Mouse (Mus musculus): ENCODE results near the gene Atg16l1.

The Atg16l1 gene

DNA sequence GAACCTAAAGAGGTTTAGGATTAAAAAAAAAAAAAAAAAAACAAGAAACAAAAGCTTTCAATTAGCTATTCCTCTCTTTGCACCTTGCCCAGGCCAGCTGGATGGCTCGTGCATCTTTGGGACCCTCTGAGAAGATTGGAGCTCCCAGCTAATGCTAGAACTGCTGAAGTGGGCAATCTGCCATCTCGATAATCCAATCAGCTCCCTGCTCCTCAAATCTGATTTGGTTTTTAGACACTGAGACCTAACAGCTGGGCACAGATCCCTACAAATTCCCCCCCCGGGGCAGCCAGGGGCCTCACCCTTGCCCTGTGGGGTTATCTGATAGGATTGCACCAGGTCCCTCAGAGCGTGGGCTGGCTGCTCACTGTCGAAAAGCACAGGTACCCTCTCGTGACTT is 47.9 kb downstream of the Atg16l1 start, which contains the start of gene Sag:
Sag (plus strand) TSS at position 105 of the 400 bp plus-strand sequence.
- TF ChIP-seq GATA4 (IDR thresholded peaks at IDR 0.05; ENCODE audit: insufficient replicate concordance, low read length) = no peak

DNA sequence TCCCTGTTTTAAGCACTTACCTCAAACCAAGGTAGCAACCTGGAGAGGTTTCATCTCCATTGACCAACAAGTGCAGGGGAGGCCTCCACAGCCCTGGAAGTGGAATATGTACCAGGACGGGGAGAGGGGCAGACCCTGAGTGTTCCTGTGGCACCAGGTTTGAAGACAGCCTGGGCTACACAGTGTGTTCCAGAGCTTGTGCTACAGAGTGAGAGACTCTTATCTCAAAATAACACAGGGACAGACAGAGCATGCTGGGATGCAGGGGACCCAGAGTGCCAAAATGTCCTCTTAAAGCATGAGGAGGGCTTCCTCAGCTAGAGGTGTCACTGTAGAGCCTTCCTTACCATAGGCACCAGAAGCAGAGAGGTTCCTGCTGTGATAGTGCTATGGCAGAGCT is 52.1 kb downstream of the Atg16l1 start:
- no peak for TF ChIP-seq GATA4 (IDR thresholded peaks at IDR 0.05; ENCODE audit: insufficient replicate concordance, low read length)

DNA sequence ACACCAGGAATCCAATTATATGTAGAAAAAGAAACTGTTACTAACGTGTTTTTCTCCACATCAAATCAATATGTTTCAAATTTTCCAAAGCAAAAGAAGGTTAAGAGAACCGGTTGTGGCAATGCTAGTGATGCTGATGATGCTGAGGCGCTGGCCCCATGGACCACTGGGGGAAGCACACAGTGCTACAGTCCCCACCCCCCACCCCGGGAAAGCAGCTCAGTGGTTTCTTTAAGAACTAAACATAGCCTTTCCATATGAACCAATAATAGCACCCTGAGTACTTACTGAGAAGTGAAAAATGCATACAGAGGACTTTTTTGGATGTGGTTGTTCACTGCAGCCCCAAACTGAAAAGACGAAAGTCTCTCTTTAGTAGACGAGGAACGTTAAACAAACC is 55.7 kb downstream of the Atg16l1 start:
- TF ChIP-seq GATA4 (IDR thresholded peaks at IDR 0.05; ENCODE audit: insufficient replicate concordance, low read length) = no peak

DNA sequence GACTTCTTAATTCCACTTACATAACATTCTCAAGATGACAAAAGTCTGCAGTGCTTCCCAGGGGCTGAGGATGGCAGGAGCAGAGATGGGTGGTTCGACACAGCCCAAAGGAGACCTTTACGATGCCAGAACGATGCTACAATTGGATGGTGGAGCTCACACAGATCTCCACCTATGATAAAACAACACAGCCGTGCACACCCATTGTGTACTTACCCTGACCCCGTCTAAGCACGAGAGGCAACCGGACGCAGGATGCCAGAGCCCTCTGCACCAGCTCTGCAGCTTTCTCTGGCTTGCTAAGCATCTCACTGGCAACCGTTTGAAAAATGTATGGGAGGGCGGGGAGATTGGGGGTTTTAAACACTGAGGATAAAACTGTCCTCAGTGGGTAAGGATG is 56.4 kb downstream of the Atg16l1 start:
- no peak for TF ChIP-seq GATA4 (IDR thresholded peaks at IDR 0.05; ENCODE audit: insufficient replicate concordance, low read length)

DNA sequence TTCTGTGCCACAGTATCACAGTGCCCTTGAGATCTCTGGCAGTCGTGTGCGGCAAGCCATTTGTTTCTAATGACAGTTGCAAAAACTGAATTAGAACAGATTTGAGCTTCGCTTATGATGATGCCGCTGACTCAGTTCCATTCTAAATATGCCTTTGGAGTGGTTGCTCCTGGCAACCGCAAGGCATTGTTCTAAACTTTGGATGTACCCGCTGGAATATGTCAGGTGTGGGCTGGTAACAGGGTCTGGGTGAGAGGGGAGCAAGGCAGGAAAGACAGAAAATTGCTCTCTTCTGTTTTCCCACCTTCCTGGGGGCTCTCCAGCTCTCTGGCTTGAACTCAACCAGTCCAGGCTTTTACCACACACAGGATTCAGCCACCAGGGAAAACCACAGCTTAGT is 57.5 kb downstream of the Atg16l1 start:
- no peak for TF ChIP-seq GATA4 (IDR thresholded peaks at IDR 0.05; ENCODE audit: insufficient replicate concordance, low read length)

DNA sequence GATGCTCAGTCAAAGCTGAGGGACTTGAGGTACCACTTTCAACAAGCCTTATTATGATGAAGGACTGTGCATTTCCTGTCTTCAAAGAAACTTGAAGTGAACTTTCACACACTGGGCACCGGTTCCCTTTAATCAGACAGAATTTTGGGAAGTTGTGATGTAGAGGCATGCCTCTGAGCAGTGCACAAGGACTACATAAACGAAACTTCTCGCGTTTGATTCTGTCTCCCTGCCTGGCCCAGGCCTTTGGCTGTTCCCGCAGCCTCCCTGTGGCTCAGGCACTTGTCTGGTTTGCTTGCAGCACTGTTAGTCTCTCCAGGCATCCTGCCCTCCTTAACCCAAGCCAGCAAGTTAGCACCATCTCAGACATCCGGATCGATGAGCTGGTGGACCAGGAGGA is 58.0 kb downstream of the Atg16l1 start:
- no peak for TF ChIP-seq GATA4 (IDR thresholded peaks at IDR 0.05; ENCODE audit: insufficient replicate concordance, low read length)

DNA sequence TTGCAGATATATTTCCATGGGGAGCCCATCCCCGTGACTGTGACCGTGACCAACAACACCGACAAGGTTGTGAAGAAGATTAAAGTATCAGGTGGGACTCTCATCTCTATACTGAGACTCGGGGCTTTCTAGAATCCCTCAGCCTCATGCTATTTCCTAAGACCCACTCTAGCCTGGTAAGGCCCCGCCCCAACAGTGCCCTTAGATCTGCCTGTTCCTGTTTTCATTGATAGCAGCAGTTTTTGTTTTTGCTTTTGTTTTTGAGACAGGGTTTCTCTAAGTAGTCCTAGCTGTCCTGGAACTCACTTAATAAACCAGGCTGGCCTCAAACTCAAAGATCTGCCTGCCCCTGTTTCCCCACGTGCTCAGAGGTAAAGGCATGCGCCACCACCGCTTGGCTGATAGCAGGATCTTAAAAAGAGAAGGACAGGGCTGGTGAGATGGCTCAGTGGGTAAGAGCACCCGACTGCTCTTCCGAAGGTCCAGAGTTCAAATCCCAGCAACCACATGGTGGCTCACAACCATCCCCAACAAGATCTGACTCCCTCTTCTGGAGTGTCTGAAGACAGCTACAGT is 68.8 kb downstream of the Atg16l1 start:
- TF ChIP-seq GATA4 (IDR thresholded peaks at IDR 0.05; ENCODE audit: insufficient replicate concordance, low read length) = no peak

DNA sequence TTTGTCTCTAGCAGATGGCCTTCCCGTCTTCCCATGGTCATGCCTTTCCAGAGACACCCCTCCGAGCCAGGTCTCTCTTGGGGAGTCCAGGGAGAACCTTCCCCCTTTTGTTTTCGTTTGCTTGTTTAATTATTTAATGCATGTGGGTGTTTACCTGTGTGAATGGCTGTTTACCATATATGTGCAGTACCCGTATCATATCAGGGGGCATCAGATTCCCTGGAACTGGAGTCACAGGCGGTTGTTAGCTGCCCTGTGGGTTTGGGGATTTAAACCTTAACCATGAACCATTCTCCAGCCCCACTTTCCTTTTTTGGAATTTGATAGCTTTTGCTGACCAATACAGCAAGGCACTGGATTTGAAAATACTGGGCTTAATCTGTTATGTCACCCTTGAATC is 69.6 kb downstream of the Atg16l1 start:
- no peak for TF ChIP-seq GATA4 (IDR thresholded peaks at IDR 0.05; ENCODE audit: insufficient replicate concordance, low read length)

DNA sequence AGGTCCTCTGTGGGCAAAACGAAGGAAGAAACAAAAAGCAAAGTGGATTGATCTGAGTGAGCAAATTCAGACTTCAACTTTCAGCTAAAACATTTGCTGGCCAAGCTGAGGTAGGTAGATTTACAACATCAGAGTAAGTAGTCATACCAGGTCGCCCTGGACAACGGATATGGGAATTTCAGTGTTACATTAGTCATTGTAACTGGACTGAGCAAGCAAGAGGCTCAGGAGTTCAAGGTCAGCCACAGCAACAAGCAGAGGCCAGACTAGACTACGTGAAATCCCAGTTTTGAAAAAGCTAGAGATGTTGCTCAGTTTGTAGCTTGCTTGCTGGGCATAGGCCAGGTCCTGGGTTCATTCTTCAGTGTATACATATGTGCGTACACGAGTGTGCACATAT is 70.3 kb downstream of the Atg16l1 start:
- TF ChIP-seq GATA4 (IDR thresholded peaks at IDR 0.05; ENCODE audit: insufficient replicate concordance, low read length) = no peak

DNA sequence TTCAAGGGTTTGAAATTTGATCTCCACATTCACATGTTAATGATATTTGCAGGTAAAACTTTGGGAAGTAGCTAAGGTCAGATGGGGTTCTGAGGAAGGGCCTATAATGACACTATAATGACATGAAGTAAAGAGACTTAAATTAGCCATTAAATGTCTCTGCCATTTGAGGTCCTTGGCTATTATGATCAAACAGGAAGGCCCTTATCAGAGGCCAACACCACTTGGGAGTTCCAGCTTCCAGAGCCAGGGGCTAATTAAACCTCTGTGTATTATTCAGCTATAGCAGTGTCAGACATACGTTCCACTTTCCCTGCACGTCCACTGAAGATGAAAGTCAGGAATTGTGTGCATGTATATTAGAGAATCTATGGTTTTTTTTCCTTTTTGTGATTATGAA is 70.8 kb downstream of the Atg16l1 start:
- peak; percentile 51; the same call in 1 of the 2 replicates for TF ChIP-seq GATA4 (IDR thresholded peaks at IDR 0.05; ENCODE audit: insufficient replicate concordance, low read length)

DNA sequence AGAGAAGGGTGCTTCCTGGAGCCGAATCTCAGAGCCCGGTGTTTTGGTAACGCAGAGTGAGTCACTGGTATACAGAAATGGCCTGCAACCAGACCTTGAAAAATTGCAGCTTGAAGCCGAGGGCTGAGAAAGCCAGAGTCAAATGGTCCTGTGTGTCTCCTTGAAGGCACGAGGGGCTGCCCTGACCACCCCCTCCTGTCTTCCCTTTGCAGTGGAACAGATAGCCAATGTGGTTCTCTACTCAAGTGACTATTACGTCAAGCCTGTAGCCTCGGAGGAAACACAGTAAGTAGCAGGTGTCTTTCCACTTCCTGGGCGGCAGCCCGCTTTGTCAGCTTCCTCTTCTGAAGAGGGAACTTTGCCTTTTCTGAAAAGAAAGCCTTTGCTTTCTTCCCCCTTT is 72.5 kb downstream of the Atg16l1 start:
- no peak for TF ChIP-seq GATA4 (IDR thresholded peaks at IDR 0.05; ENCODE audit: insufficient replicate concordance, low read length)

DNA sequence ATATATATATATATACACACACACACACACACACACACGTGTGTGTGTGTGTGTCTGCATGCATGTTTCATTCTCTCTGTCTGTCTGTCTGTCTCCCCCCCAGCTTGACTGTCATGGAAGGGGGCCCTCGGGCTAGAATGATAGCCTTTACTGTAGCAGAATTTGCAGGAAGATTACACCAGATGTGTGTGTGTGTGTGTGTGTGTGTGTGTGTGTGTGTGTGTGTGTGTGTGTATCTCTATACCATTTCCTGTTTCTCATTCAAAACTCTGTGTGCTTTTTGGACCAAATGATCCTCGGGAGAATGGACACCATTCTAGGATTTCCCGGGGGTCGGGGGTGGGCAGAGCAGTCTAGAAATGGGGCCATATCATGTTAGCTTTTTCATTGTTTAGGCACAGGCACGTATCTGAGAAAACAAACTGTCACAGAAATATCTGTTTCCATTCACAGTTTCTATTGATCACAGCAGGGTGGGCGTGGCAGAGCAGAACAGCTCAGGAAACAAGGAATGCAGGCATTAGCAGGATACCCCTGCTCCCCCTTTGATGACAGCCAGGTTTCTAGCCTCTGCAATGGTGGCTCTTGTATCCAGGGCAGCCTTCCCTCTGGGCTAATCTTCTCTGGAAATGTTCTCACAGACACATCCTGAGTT is 73.4 kb downstream of the Atg16l1 start:
- TF ChIP-seq GATA4 (IDR thresholded peaks at IDR 0.05; ENCODE audit: insufficient replicate concordance, low read length) = no peak

DNA sequence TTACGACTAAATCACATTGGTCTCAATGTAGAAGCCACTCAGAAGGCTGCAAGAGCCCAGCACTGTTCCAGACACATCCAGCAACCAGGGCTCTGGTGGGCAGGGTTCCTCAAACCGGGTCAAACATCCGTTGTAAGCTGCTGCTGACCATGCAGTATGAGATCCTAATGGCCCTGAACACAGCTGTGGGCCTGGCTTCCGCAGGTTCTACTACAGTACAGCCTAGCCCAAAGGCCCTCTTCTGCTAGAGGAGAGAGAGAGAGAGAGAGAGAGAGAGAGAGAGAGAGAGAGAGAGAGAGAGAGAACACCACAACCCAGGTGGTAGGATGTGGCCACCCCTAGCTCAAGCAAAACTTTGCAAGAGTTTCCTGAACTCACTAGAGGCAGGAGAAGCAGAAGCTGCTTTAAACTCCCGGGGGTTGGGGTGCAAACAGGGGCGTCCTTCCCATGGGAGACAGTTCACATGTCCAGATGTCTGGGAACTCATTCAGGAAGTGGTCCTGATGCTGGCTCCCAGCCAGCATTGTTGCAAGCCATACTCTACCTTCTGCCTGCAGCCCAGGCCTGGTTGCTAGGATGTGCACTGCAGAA is 74.0 kb downstream of the Atg16l1 start:
- TF ChIP-seq GATA4 (IDR thresholded peaks at IDR 0.05; ENCODE audit: insufficient replicate concordance, low read length) = no peak

DNA sequence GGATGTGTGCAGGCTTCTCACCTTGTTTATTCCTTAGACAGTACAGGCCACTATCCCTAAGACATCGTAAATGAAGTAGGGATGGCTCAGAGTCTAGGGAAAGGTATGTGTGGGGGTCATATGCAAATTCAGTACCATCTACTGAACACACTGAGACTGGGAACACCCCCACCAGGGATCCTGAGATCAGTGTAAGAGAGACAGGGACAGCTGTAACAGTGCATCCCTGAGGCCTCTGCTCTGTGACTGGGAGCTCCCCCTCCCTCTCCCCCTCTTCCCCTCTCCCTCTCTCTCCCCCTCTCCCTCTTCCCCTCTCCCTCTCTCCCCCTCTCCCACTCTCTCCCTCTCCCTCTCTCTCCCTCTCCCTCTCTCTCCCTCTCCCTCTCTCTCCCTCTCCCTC is 80.8 kb downstream of the Atg16l1 start:
- TF ChIP-seq GATA4 (IDR thresholded peaks at IDR 0.05; ENCODE audit: insufficient replicate concordance, low read length) = no peak

DNA sequence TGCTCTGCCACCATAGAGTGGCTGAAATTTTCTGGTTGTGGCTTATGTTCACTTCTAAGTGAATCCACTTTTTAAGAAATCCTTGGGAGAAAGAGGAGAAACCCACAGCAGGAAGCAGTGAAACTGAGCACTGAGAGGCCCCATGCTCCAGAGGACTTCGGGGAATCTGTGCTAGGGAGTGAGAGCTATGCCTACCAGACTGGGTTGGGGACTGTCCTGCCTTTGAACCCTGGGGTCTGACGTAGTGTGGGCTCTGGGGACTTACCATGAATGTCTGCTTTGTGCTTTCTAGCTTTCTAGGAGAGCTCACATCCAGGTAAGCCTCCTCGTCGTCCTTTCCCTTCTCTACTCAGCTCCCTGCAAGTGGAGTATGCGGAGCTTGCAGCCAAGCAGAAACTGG is 81.3 kb downstream of the Atg16l1 start:
- TF ChIP-seq GATA4 (IDR thresholded peaks at IDR 0.05; ENCODE audit: insufficient replicate concordance, low read length) = no peak

DNA sequence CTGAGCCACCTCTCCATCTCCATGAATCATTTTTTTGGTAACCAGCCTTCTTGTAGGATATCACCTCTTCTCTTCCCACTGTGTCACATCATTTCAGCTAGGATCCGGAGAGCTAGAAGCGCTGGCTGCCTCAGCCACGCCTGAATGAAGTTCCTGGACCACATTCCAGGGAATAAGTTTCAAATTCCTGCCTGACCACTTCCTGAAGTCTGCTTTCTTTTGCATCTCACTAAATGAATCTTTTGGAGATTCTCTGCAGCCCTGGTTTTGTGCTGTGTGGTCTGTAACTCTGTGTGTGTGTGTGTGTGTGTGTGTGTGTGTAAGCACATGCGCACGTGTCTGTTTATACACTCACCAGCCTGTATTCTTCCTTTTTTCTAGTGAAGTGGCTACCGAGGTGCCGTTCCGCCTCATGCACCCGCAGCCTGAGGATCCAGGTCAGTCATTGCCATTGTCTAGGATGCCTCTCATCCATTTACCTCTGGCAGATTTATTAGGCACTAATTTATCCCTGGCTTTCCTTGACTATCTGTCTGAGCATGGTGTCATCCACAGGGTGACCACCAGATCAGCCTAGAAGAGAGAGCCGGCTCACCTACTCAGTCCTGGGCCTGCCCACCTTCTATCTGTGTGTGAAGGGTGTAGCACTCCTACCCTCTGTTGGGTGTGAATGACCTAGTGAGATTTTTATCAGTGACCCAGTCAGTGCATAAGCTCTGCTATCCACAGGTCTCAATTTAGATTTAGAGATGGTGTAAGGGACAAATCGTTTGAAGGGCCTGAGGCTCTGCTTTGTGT is 84.9 kb downstream of the Atg16l1 start:
- TF ChIP-seq GATA4 (IDR thresholded peaks at IDR 0.05; ENCODE audit: insufficient replicate concordance, low read length) = no peak

Data from liver, adult (tissue).